Mouse (Mus musculus) R1 (cell line): ENCODE measurements around the gene Rbm28.

ENCODE experiments used
- DNase-seq: peaks from one replicate; pipeline ENCODE4 v3.0.0-alpha.2; 2018; ENCODE audit warnings: low read depth, low spot score

The Rbm28 gene

GRCm38 (mm10) chr6:29145456-29146307 lies 19.1 kb downstream of the Rbm28 start:
- DNase-seq: no peak

- DNase-seq: no peak
Observed at GRCm38 (mm10) chr6:29144971-29145370, 19.8 kb downstream of the Rbm28 start.

- DNase-seq: peak; percentile 58
Observed at GRCm38 (mm10) chr6:29143608-29144007, 21.2 kb downstream of the Rbm28 start.

- DNase-seq: no peak
Observed at GRCm38 (mm10) chr6:29137441-29137840, 27.4 kb downstream of the Rbm28 start.

GRCm38 (mm10) chr6:29133100-29133499 lies 31.7 kb downstream of the Rbm28 start:
- peak; percentile 42 for DNase-seq

- DNase-seq: no peak
Observed at GRCm38 (mm10) chr6:29126878-29127426, 37.9 kb downstream of the Rbm28 start.

GRCm38 (mm10) chr6:29119990-29120389 lies 44.8 kb downstream of the Rbm28 start:
- DNase-seq: no peak

- DNase-seq: peak; percentile 74
Observed at GRCm38 (mm10) chr6:29118963-29119362, 45.8 kb downstream of the Rbm28 start.

- peak; percentile 93 for DNase-seq
Observed at GRCm38 (mm10) chr6:29118231-29118630, 46.6 kb downstream of the Rbm28 start.

- peak; percentile 20 for DNase-seq
Observed at GRCm38 (mm10) chr6:29117417-29118104, 47.2 kb downstream of the Rbm28 start.

GRCm38 (mm10) chr6:29115756-29116155 lies 49.0 kb downstream of the Rbm28 start:
- peak; percentile 84 for DNase-seq

GRCm38 (mm10) chr6:29111501-29111900 lies 53.3 kb downstream of the Rbm28 start:
- no peak for DNase-seq

GRCm38 (mm10) chr6:29108376-29108775 lies 56.4 kb downstream of the Rbm28 start:
- peak; percentile 25 for DNase-seq

- DNase-seq: no peak
Observed at GRCm38 (mm10) chr6:29101248-29101864, 63.5 kb downstream of the Rbm28 start.

- no peak for DNase-seq
Observed at GRCm38 (mm10) chr6:29100423-29100822, 64.4 kb downstream of the Rbm28 start.

- no peak for DNase-seq
Observed at GRCm38 (mm10) chr6:29099536-29100170, 65.2 kb downstream of the Rbm28 start.

GRCm38 (mm10) chr6:29092904-29093303 lies 71.9 kb downstream of the Rbm28 start:
- peak; percentile 68 for DNase-seq

GRCm38 (mm10) chr6:29092234-29092633 lies 72.6 kb downstream of the Rbm28 start:
- peak; percentile 50 for DNase-seq

GRCm38 (mm10) chr6:29087921-29088709 lies 76.7 kb downstream of the Rbm28 start:
- DNase-seq: no peak

GRCm38 (mm10) chr6:29084401-29084800 lies 80.4 kb downstream of the Rbm28 start:
- peak; percentile 51 for DNase-seq
